Mouse (Mus musculus): ENCODE results near the gene Pcdh19. TPM values are rescaled to one million over a fixed set of nuclear protein-coding genes. Genes with fewer than 3 reads are reported as not detected.

Gene Pcdh19
- polyA plus RNA-seq (2014; fragmentation: Illumina TruSeq; extraction: RNeasy Lipid Tissue Mini Kit (QIAGEN cat#74804); ENCODE audit: low read depth, low replicate concordance) = 0.14 TPM

DNA sequence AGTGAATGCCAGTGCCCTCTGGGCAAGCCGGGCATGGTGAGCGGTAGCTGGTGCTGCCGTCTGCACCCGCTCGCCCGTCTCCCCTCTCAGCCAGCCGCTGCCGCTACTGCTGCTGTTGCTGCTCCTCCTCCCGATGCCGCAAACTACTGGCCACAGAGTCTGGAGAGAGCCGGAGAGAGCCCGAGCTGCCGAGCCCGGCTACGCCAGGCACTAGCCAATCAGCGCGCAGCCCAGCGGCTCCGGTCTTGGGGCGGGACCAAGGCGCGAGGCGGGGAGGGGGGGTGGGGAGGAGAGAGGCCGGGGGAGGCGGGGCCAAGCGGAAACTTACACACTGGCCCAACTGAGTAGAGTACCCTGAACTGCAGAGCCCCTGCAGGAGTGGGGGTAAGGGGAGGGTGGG lies at the start of gene Pcdh19:
TSS of gene Pcdh19 (minus strand) at position 148 of the 400 bp plus-strand sequence.

Other genes with a start within 250 kb of the Pcdh19 start
- gene Tnmd, start 162.0 kb upstream of the Pcdh19 start, polyA plus RNA-seq (2014; fragmentation: Illumina TruSeq; extraction: RNeasy Lipid Tissue Mini Kit (QIAGEN cat#74804); ENCODE audit: low read depth, low replicate concordance) = not detected
- gene Tspan6, start 209.4 kb upstream of the Pcdh19 start, polyA plus RNA-seq (2014; fragmentation: Illumina TruSeq; extraction: RNeasy Lipid Tissue Mini Kit (QIAGEN cat#74804); ENCODE audit: low read depth, low replicate concordance) = 278 TPM
- 0.78 TPM for gene Srpx2, start 219.4 kb upstream of the Pcdh19 start, polyA plus RNA-seq (2014; fragmentation: Illumina TruSeq; extraction: RNeasy Lipid Tissue Mini Kit (QIAGEN cat#74804); ENCODE audit: low read depth, low replicate concordance)

All from testis, adult 10 weeks (tissue).